Mouse (Mus musculus): ENCODE data around the gene Kcnd2.

DNA sequence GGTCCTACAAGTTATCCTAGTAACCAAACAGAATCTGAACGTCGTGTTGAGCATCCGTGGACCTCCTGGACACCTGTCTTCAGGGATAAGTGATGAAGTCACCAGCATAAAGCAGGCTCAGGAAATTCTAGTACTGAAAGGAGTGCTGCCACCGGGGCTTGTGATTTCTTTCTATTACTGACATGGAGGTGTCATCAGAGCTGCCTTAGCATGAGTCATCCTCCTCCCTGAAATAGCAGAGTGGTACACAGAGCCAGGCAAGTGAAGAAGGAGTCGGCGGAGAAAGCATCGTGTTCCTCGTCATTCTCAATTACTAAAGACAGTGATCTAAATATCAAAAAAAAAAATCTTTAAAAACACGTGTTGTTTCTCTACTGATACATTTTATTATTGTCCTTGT is 336.2 kb downstream of the Kcnd2 start:
- TF ChIP-seq CTCF (IDR thresholded peaks at IDR 0.05; ENCODE audit: low read depth): no peak
- no peak for TF ChIP-seq EP300 (IDR thresholded peaks at IDR 0.05; ENCODE audit: low read depth)

All from liver, embryonic 14.5 days (tissue).